Mouse (Mus musculus): ENCODE data around the gene Ccl22. TPM values are rescaled to one million over a fixed set of nuclear protein-coding genes. Genes with fewer than 3 reads are reported as not detected.
A peak's percentile ranks its signal among the peaks of the same experiment; 100 is the strongest.

Ccl22 gene
- polyA plus RNA-seq, 1 experiment, result not detected

GRCm38 (mm10) chr8:94716841-94717240, 28.5 kb upstream of the Ccl22 start:
- Histone ChIP-seq H3K4me3 (replicated peaks; ENCODE audit: control insufficient read depth, low read depth, low read length) (no peak overlapping the region), H3K27ac (ENCODE audit: control insufficient read depth, insufficient read depth, low read depth, low read length, poor library complexity) (no peak overlapping the region), H3K4me1 (ENCODE audit: control insufficient read depth, insufficient read depth, low read length) (no peaks in the 10 kb centered on the region)
- TF ChIP-seq POLR2A (IDR thresholded peaks at IDR 0.05; ENCODE audit: borderline replicate concordance, control insufficient read depth, low read depth, low read length) (no peak), CTCF (IDR thresholded peaks at IDR 0.05; ENCODE audit: control insufficient read depth, insufficient read depth, low read length) (no peak)
- 80% methylated on average over 1 of the region's 1 CpGs for WGBS

- Histone ChIP-seq H3K4me3 (replicated peaks; ENCODE audit: control insufficient read depth, low read depth, low read length) (no peak overlapping the region), H3K4me1 (ENCODE audit: control insufficient read depth, insufficient read depth, low read length) (no peaks in the 10 kb centered on the region), H3K27ac (ENCODE audit: control insufficient read depth, insufficient read depth, low read depth, low read length, poor library complexity) (no peak overlapping the region)
- TF ChIP-seq CTCF (IDR thresholded peaks at IDR 0.05; ENCODE audit: control insufficient read depth, insufficient read depth, low read length) (no peak), POLR2A (IDR thresholded peaks at IDR 0.05; ENCODE audit: borderline replicate concordance, control insufficient read depth, low read depth, low read length) (no peak)
- 49% methylated on average over 5 of the region's 5 CpGs for WGBS
These were observed 19.4 kb upstream of the Ccl22 start for GRCm38 (mm10) chr8:94725998-94726397.

GRCm38 (mm10) chr8:94729301-94729700, 16.1 kb upstream of the Ccl22 start:
- H3K4me3 ChIP-seq (replicated peaks; ENCODE audit: control insufficient read depth, low read depth, low read length), result no peak overlapping the region
- no peak overlapping the region for H3K27ac ChIP-seq (ENCODE audit: control insufficient read depth, insufficient read depth, low read depth, low read length, poor library complexity)
- 73% methylated on average over 4 of the region's 4 CpGs for WGBS
- TF ChIP-seq CTCF (IDR thresholded peaks at IDR 0.05; ENCODE audit: control insufficient read depth, insufficient read depth, low read length), result no peak
- TF ChIP-seq POLR2A (IDR thresholded peaks at IDR 0.05; ENCODE audit: borderline replicate concordance, control insufficient read depth, low read depth, low read length), result no peak
- H3K4me1 ChIP-seq (ENCODE audit: control insufficient read depth, insufficient read depth, low read length), result peaks cover 3% of the 10 kb centered on the region; the same call in 1 of the 2 replicates

GRCm38 (mm10) chr8:94733821-94734465, 11.4 kb upstream of the Ccl22 start:
- TF ChIP-seq CTCF (IDR thresholded peaks at IDR 0.05; ENCODE audit: control insufficient read depth, insufficient read depth, low read length) (no peak), POLR2A (IDR thresholded peaks at IDR 0.05; ENCODE audit: borderline replicate concordance, control insufficient read depth, low read depth, low read length) (no peak)
- H3K4me1 ChIP-seq (ENCODE audit: control insufficient read depth, insufficient read depth, low read length), result peaks cover 9% of the 10 kb centered on the region
- peak overlapping the region; percentile 92 for H3K27ac ChIP-seq (ENCODE audit: control insufficient read depth, insufficient read depth, low read depth, low read length, poor library complexity)
- no peak overlapping the region for H3K4me3 ChIP-seq (replicated peaks; ENCODE audit: control insufficient read depth, low read depth, low read length)
- WGBS, result 45% methylated on average over 5 of the region's 5 CpGs

DNA sequence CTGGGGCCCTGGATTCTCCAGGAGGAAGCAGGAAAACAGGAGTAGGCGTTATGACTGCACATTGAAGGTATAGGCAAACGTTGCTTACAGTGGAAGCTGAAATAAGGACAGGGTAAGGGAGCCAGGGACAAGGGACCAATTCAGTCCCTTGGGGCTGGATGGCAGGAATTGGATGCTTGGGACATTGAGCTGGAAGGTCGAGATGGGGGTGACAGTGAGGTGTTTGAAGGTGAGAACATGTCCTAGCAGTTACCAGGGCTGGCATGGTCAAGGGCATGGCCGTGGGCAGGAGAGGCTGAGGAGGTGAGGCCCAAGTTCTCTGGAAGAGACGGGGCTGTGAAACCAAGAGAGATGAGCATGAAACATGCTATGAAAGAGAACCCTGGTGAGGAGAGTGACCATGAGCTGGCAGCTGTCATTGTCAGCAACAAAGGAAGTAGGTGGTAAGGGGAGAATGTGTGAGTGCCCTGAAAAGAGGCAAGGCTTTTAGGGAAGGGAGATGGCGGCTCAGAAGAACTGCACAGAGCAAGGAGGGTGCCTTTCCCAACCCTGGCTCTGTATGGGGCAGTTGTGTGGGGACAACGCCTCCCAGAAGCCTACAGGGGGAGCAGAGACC, 10.5 kb upstream of the Ccl22 start:
- TF ChIP-seq POLR2A (IDR thresholded peaks at IDR 0.05; ENCODE audit: borderline replicate concordance, control insufficient read depth, low read depth, low read length) (no peak), CTCF (IDR thresholded peaks at IDR 0.05; ENCODE audit: control insufficient read depth, insufficient read depth, low read length) (no peak)
- no peak overlapping the region for H3K4me3 ChIP-seq (replicated peaks; ENCODE audit: control insufficient read depth, low read depth, low read length)
- H3K27ac ChIP-seq (ENCODE audit: control insufficient read depth, insufficient read depth, low read depth, low read length, poor library complexity), result peak overlapping the region; percentile 92
- WGBS, result 75% methylated on average over 7 of the region's 7 CpGs
- peaks cover 9% of the 10 kb centered on the region for H3K4me1 ChIP-seq (ENCODE audit: control insufficient read depth, insufficient read depth, low read length)

DNA sequence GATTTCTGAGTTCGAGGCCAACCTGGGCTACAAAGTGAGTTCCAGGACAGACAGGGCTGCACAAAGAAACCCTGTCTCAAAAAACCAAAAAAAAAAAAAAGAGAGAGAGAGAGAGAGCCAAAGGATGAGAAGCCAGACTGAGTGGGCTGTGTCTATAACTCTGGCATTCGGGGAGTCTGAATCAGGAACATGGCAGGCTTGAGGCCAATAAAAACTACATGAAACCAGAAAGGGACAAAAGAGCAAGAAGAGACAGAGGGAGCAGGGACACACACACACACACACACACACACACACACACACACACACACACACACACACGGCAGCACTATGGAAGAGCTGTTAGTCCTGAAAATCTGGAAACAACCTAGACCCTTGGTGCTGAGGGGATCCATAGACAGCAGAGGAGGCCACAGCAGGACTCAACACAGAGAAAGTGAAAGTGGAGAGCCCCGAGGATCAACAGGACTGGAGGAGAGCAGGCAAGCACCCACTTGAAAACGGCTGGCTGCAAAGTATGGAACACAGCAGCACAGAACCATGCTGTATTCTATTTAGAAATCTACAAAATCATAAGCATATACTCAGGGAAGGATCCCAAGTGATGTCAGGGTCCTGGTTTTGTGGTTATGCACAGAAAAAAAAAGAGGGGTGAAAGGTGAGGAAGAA, 9.8 kb upstream of the Ccl22 start:
- 41% methylated on average over 5 of the region's 5 CpGs for WGBS
- no peak for TF ChIP-seq CTCF (IDR thresholded peaks at IDR 0.05; ENCODE audit: control insufficient read depth, insufficient read depth, low read length)
- TF ChIP-seq POLR2A (IDR thresholded peaks at IDR 0.05; ENCODE audit: borderline replicate concordance, control insufficient read depth, low read depth, low read length), result no peak
- Histone ChIP-seq H3K27ac (ENCODE audit: control insufficient read depth, insufficient read depth, low read depth, low read length, poor library complexity) (peak overlapping the region; percentile 92), H3K4me3 (replicated peaks; ENCODE audit: control insufficient read depth, low read depth, low read length) (no peak overlapping the region), H3K4me1 (ENCODE audit: control insufficient read depth, insufficient read depth, low read length) (peaks cover 9% of the 10 kb centered on the region)

DNA sequence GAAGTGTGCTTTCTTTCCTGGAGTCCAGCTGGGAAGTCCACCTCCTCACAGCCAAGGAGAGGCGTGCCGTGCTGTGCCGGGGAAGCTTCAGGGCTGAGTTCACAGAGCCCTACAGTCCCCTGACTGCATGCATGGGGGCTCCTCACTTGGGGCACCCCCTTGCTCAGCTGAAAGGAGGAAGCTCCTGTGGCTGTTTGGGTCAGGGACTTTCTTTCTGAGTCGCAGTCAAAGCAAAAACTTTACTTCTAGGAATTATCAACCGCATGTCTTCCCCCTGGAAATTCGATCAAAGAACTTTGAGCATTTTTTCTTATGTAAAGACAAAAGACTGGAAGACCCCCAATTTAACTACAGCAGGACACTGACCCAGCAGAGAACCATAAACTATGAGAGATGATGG, 5.6 kb upstream of the Ccl22 start:
- no peak for TF ChIP-seq POLR2A (IDR thresholded peaks at IDR 0.05; ENCODE audit: borderline replicate concordance, control insufficient read depth, low read depth, low read length)
- no peak for TF ChIP-seq CTCF (IDR thresholded peaks at IDR 0.05; ENCODE audit: control insufficient read depth, insufficient read depth, low read length)
- Histone ChIP-seq H3K4me3 (replicated peaks; ENCODE audit: control insufficient read depth, low read depth, low read length) (no peak overlapping the region), H3K27ac (ENCODE audit: control insufficient read depth, insufficient read depth, low read depth, low read length, poor library complexity) (no peak overlapping the region), H3K4me1 (ENCODE audit: control insufficient read depth, insufficient read depth, low read length) (peaks cover 2% of the 10 kb centered on the region)
- 62% methylated on average over 6 of the region's 6 CpGs for WGBS

DNA sequence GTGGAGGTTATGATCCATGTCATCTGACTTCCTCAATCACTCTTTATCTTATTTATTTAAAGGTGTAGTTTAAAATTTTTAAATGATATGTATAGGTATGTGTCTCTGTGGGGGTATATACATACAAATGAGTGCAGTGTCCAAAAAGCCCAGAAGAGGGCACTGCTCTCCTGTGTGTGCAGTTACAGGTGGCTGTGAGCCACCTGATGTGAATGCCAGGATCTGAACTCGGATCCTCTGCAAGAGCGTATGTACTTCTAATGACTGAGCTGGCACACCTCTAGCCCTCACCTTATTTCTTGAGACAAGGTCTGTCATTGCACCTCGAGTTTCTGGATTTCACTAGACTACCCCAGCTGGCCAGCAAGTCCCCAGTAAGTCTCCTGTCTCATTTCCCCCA, 4.8 kb upstream of the Ccl22 start:
- no peaks in the 10 kb centered on the region; the same call in 1 of the 2 replicates for H3K4me1 ChIP-seq (ENCODE audit: control insufficient read depth, insufficient read depth, low read length)
- H3K4me3 ChIP-seq (replicated peaks; ENCODE audit: control insufficient read depth, low read depth, low read length), result no peak overlapping the region
- WGBS, result 86% methylated on average over 3 of the region's 3 CpGs
- TF ChIP-seq POLR2A (IDR thresholded peaks at IDR 0.05; ENCODE audit: borderline replicate concordance, control insufficient read depth, low read depth, low read length) (no peak), CTCF (IDR thresholded peaks at IDR 0.05; ENCODE audit: control insufficient read depth, insufficient read depth, low read length) (no peak)
- H3K27ac ChIP-seq (ENCODE audit: control insufficient read depth, insufficient read depth, low read depth, low read length, poor library complexity), result no peak overlapping the region
